Mouse (Mus musculus): ENCODE measurements around the gene Gbp3.

DNA sequence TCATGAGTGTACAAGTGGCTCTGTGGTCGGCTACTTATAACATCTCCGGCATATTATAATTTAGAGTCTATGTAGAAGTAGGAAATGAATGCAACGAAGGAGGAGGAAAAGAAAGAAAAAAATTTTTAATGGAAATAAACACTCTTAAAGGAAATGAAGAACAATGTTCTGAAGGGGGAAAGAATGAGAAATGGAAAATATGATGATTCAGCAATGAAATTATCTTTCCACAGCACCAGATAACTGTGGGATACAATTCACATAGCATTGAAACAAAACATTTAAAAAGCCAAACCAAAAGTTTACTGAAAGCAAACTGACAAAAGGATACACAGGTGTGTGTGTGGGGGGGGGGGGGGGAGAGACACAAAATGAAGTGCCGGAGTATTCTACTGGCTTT is 23.2 kb downstream of the Gbp3 start:
- TF ChIP-seq POLR2A (IDR thresholded peaks at IDR 0.05; ENCODE audit: borderline replicate concordance, extremely low read depth, low read depth, low read length) (no peak), CTCF (IDR thresholded peaks at IDR 0.05; ENCODE audit: insufficient read depth, low read length) (no peak)

Measured in lung, adult 2 months (tissue).